Mouse (Mus musculus) liver, embryonic 14.5 days (tissue): ENCODE data around the gene Slc26a9.

Experiments used
- CTCF ChIP-seq: IDR thresholded peaks from 2 replicates; pipeline ENCODE4 v1.5.1; 2016; ENCODE audit warnings: antibody characterized with exemption, low read depth, control low read depth
- EP300 ChIP-seq: IDR thresholded peaks from 2 replicates; pipeline ENCODE4 v1.6.1; 2016; ENCODE audit warnings: antibody characterized with exemption, low read depth

DNA sequence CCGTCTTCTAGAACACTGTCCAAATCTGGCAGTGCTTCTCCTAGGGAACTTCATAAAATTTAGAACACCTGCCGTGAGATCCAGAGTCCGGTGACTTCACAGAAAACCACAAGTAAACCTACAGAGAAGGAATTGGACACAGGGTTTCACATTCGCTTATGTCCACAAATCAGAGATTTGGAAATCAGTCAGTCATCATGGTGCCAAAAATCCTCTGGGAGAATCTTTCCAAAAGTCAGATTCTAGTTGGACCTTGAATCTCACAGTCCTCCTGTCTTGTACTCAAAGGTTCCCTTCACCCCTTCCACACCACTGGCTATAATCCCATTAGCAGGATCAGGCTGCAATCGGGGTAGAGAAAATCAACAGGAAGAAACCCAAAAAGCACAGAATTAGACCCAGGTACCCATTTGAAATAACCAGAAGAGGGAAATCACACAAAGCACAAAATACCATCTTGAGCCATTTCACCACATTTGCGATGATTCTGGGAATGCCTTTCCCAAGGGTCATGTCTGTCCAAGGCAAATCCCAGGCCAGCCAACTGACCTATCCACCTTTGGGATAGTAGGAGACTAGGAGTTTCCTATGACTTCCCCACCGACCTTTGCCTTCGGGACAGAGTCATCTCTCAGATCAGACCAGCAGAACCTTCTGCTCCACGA lies 68.9 kb downstream of the Slc26a9 start:
- TF ChIP-seq CTCF: no peak
- TF ChIP-seq EP300: no peak
